Mouse (Mus musculus): ENCODE results near the gene Nat8f6.

GRCm38 (mm10) chr6:85846921-85847320, 26.2 kb upstream of the Nat8f6 start:
- TF ChIP-seq CTCF (IDR thresholded peaks at IDR 0.05; ENCODE audit: low read depth, low read length): no peak
- no peak for TF ChIP-seq POLR2AphosphoS5 (IDR thresholded peaks at IDR 0.05; ENCODE audit: insufficient replicate concordance, low read depth, low read length)
